ENCODE assay signal across 8 mouse cellular contexts in the genomic region with DNA sequence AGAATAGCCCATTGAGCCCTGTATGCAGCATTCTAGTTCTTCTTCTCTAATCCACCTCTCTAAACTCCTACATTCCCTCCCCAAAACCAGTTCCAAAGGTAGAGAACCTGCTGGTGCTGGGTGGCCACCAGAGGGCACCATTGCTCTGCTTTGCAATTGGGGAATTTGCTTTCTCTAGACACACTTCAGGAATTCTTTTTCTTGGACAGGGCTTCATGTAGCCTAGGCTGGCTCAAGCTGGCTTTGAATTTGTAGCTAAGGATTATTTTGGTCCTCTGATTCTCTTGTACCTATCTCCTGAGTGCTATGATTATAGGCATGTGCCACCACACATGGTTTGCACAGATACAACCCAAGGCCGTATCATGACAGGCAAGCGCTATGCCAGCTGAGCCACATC. TPM values are rescaled to one million over a fixed set of nuclear protein-coding genes. Genes with fewer than 3 reads are reported as not detected.
DNase-seq lines count a peak whose midpoint lies in the region; ATAC-seq lines count a peak whose summit lies in the region.

No protein-coding gene starts in this region.

- no peak overlapping the region for H3K4me3 ChIP-seq in embryonic facial prominence, embryonic 13.5 days
- H3K4me3 ChIP-seq in heart, embryonic 16.5 days (ENCODE audit: low read length), result no peak overlapping the region

- peak; percentile 51 for DNase-seq in CD4-positive helper T cell, adult 2 months (ENCODE audit: low read depth, low spot score)
- DNase-seq in adrenal gland, postnatal 25 days, result peak; percentile 87
- DNase-seq in kidney, postnatal 14 days, result peak; percentile 81
- DNase-seq in lung, adult 18-20 months, result peak; percentile 68 to 70
- DNase-seq in thymus, postnatal 0 days (ENCODE audit: low spot score), result peak; percentile 59

- peaks cover 32% of the 10 kb centered on the region for H3K4me1 ChIP-seq in embryonic facial prominence, embryonic 13.5 days
- H3K4me1 ChIP-seq in heart, embryonic 16.5 days (ENCODE audit: control insufficient read depth, insufficient read depth, low read length), result peaks cover 7% of the 10 kb centered on the region

- ATAC-seq in embryonic facial prominence, embryonic 13.5 days (ENCODE audit: insufficient number of reproducible peaks, insufficient read depth, low FRiP score, low TSS enrichment, low read depth), result no peak
- ATAC-seq in heart, embryonic 16.5 days (replicated peaks; ENCODE audit: extremely low read depth, insufficient read depth, low FRiP score), result 0 out of 2 replicates have a peak, but pooled peaks have one; percentile 21
- ATAC-seq in neutrophil, adult 5-6 weeks (ENCODE audit: extremely low read depth, insufficient number of reproducible peaks, low FRiP score, poor library complexity, severe bottlenecking), result 0 out of 2 replicates have a peak, but pooled peaks have one; percentile 33

- peaks cover 83% of the 10 kb centered on the region for H3K36me3 ChIP-seq in embryonic facial prominence, embryonic 13.5 days
- peaks cover 44% of the 10 kb centered on the region for H3K36me3 ChIP-seq in heart, embryonic 16.5 days (ENCODE audit: control insufficient read depth, insufficient read depth)

- H3K9me3 ChIP-seq in embryonic facial prominence, embryonic 13.5 days, result no peaks in the 10 kb centered on the region
- H3K9me3 ChIP-seq in heart, embryonic 16.5 days (replicated peaks; ENCODE audit: control insufficient read depth, low read length), result no peaks in the 10 kb centered on the region

- WGBS in embryonic facial prominence, embryonic 13.5 days, result 95% methylated on average over 2 of the region's 2 CpGs
- WGBS in heart, embryonic 16.5 days, result 97% methylated on average over 2 of the region's 2 CpGs

- H3K27ac ChIP-seq in embryonic facial prominence, embryonic 13.5 days, result no peak overlapping the region
- no peak overlapping the region for H3K27ac ChIP-seq in heart, embryonic 16.5 days (ENCODE audit: low read length)

- 0 out of 2 replicates have a peak overlapping the region, but pooled peaks have one; percentile 5 for H3K4me2 ChIP-seq in embryonic facial prominence, embryonic 13.5 days
- H3K4me2 ChIP-seq in heart, embryonic 16.5 days (ENCODE audit: low read depth, low read length), result no peak overlapping the region

- H3K27me3 ChIP-seq in embryonic facial prominence, embryonic 13.5 days, result no peaks in the 10 kb centered on the region
- H3K27me3 ChIP-seq in heart, embryonic 16.5 days (ENCODE audit: control insufficient read depth, insufficient read depth, low read length), result no peaks in the 10 kb centered on the region

- H3K9ac ChIP-seq in embryonic facial prominence, embryonic 13.5 days, result no peak overlapping the region
- H3K9ac ChIP-seq in heart, embryonic 16.5 days (ENCODE audit: low read length), result no peak overlapping the region; the same call in 1 of the 2 replicates

RNA-seq across cellular contexts. Expression of a gene that starts 5.3 kb away (rescaled TPM):
- 17.9 and 24.1 TPM in 2 replicates for total RNA-seq in adrenal gland, postnatal 25 days (2021)
- 21.1 and 25.2 TPM in 2 replicates for polyA plus RNA-seq in embryonic facial prominence, embryonic 13.5 days (2015; fragmentation: Nextera tagmentation; extraction: Ambion mirVana)
- polyA plus RNA-seq in heart, embryonic 16.5 days (2015; fragmentation: Nextera tagmentation; extraction: Ambion mirVana), result 14.0 and 15.1 TPM in 2 replicates
- total RNA-seq in neutrophil, adult 5-6 weeks (2017), result 27.9 and 37.2 TPM in 2 replicates
- polyA plus RNA-seq in thymus, postnatal 0 days (2015; fragmentation: Nextera tagmentation; extraction: Ambion mirVana), result 15.7 and 16.6 TPM in 2 replicates

RNA-seq across cellular contexts. Expression of a gene that starts 5.7 kb away (rescaled TPM):
- total RNA-seq in adrenal gland, postnatal 25 days (2021), result 22.7 and 22.8 TPM in 2 replicates
- 69.0 and 74.3 TPM in 2 replicates for polyA plus RNA-seq in embryonic facial prominence, embryonic 13.5 days (2015; fragmentation: Nextera tagmentation; extraction: Ambion mirVana)
- polyA plus RNA-seq in heart, embryonic 16.5 days (2015; fragmentation: Nextera tagmentation; extraction: Ambion mirVana), result 29.2 and 29.4 TPM in 2 replicates
- total RNA-seq in neutrophil, adult 5-6 weeks (2017), result 32.5 and 33.1 TPM in 2 replicates
- 58.9 and 61.4 TPM in 2 replicates for polyA plus RNA-seq in thymus, postnatal 0 days (2015; fragmentation: Nextera tagmentation; extraction: Ambion mirVana)

RNA-seq across cellular contexts. Expression of a gene that starts 12.7 kb away (rescaled TPM):
- not detected in 2 replicates for total RNA-seq in adrenal gland, postnatal 25 days (2021)
- 345 and 370 TPM in 2 replicates for polyA plus RNA-seq in embryonic facial prominence, embryonic 13.5 days (2015; fragmentation: Nextera tagmentation; extraction: Ambion mirVana)
- polyA plus RNA-seq in heart, embryonic 16.5 days (2015; fragmentation: Nextera tagmentation; extraction: Ambion mirVana), result 7.8 and 10.1 TPM in 2 replicates
- not detected in 2 replicates for total RNA-seq in neutrophil, adult 5-6 weeks (2017)
- polyA plus RNA-seq in thymus, postnatal 0 days (2015; fragmentation: Nextera tagmentation; extraction: Ambion mirVana), result 35.5 and 38.1 TPM in 2 replicates

RNA-seq across cellular contexts. Expression of a gene that starts 16.5 kb away (rescaled TPM):
- total RNA-seq in adrenal gland, postnatal 25 days (2021), result 113 and 156 TPM in 2 replicates
- polyA plus RNA-seq in embryonic facial prominence, embryonic 13.5 days (2015; fragmentation: Nextera tagmentation; extraction: Ambion mirVana), result 80.1 and 84.0 TPM in 2 replicates
- polyA plus RNA-seq in heart, embryonic 16.5 days (2015; fragmentation: Nextera tagmentation; extraction: Ambion mirVana), result 66.1 and 68.4 TPM in 2 replicates
- 144 and 147 TPM in 2 replicates for total RNA-seq in neutrophil, adult 5-6 weeks (2017)
- 107 and 108 TPM in 2 replicates for polyA plus RNA-seq in thymus, postnatal 0 days (2015; fragmentation: Nextera tagmentation; extraction: Ambion mirVana)

RNA-seq across cellular contexts. Expression of a gene that starts 29.7 kb away (rescaled TPM):
- total RNA-seq in adrenal gland, postnatal 25 days (2021), result 173 and 198 TPM in 2 replicates
- polyA plus RNA-seq in embryonic facial prominence, embryonic 13.5 days (2015; fragmentation: Nextera tagmentation; extraction: Ambion mirVana), result 180 and 260 TPM in 2 replicates
- 74.3 and 134 TPM in 2 replicates for polyA plus RNA-seq in heart, embryonic 16.5 days (2015; fragmentation: Nextera tagmentation; extraction: Ambion mirVana)
- 78.5 and 81.7 TPM in 2 replicates for total RNA-seq in neutrophil, adult 5-6 weeks (2017)
- polyA plus RNA-seq in thymus, postnatal 0 days (2015; fragmentation: Nextera tagmentation; extraction: Ambion mirVana), result 223 and 234 TPM in 2 replicates
